In the genomic region with DNA sequence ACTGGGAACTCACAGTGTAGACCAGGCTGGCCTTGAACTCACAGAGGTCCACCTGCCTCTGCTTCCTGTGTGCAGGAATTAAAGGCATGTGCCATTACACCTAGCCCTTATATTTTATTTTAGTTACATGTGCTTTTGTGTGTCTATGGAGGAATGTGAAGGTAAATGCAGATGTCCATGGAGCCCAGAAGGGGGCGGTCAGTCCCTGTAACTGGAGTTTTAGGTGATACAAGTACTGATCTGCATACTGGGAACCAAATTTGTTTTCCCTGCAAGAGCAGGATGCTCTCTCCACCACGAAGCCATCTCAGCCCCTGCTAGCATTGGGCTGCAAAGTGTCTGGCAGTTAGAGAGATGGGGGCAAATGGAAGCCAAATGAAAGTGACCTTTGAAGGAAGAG, we compare ENCODE assay signal across 12 mouse cellular contexts. TPM values are rescaled to one million over a fixed set of nuclear protein-coding genes. Genes with fewer than 3 reads are reported as not detected.
A peak's percentile ranks its signal among the peaks of the same experiment; 100 is the strongest.
DNase-seq lines count a peak whose midpoint lies in the region; ATAC-seq and TF ChIP-seq lines count a peak whose summit lies in the region.
"Had no signal": no experiment of that assay in that cellular context is flagged by ENCODE, and none has a peak within 500 bp of the region (broad histone marks: within the 10 kb centered on the region; RNA-seq: fewer than 3 reads in every experiment).

No protein-coding gene starts in this region.

- H3K36me3 ChIP-seq in liver, embryonic 12.5 days = peaks cover 23% of the 10 kb centered on the region
- H3K36me3 ChIP-seq in neural tube, embryonic 15.5 days = peaks cover 13% of the 10 kb centered on the region

- 21% methylated on average over 2 of the region's 2 CpGs for WGBS in cerebellum, adult 2 months
- 24% methylated on average over 2 of the region's 2 CpGs for WGBS in liver, embryonic 12.5 days (ENCODE audit: insufficient replicate concordance)
- 20% methylated on average over 2 of the region's 2 CpGs for WGBS in neural tube, embryonic 15.5 days

- TF ChIP-seq POLR2A in cerebellum, adult 2 months (IDR thresholded peaks at IDR 0.05; ENCODE audit: borderline replicate concordance, insufficient read depth, low read length) = no peak

- H3K4me1 ChIP-seq in cerebellum, adult 2 months (ENCODE audit: control insufficient read depth, insufficient read depth, low read length) = peaks cover 3% of the 10 kb centered on the region; the same call in 1 of the 2 replicates
- peaks cover 40% of the 10 kb centered on the region for H3K4me1 ChIP-seq in liver, embryonic 12.5 days
- peaks cover 31% of the 10 kb centered on the region for H3K4me1 ChIP-seq in neural tube, embryonic 15.5 days

- no peak for ATAC-seq in liver, embryonic 12.5 days
- no peak for ATAC-seq in neural tube, embryonic 15.5 days (ENCODE audit: low FRiP score)

- no peak for DNase-seq in cerebellum, adult 2 months
- DNase-seq in cerebellum, adult 18-20 months = no peak
- DNase-seq in liver = peak; percentile 47
- peak; percentile 76 for DNase-seq in ZHBTc4 (ENCODE audit: low read depth, low spot score)
- DNase-seq in mesoderm, embryonic 11.5 days (ENCODE audit: low read depth, low spot score) = peak; percentile 52
- DNase-seq in testis, postnatal 14 days (ENCODE audit: low spot score) = no peak
- DNase-seq: liver, embryonic 13.5 days; right cerebral cortex, postnatal 4 days had no signal

- TF ChIP-seq CTCF in cerebellum, adult 2 months (IDR thresholded peaks at IDR 0.05; ENCODE audit: borderline replicate concordance, insufficient read depth, low read depth, low read length) = peak; percentile 46; the same call in 1 of the 2 replicates

- no peak overlapping the region for H3K4me2 ChIP-seq in liver, embryonic 12.5 days
- H3K4me2 ChIP-seq in neural tube, embryonic 15.5 days = no peak overlapping the region
- H3K4me2 ChIP-seq: kidney, embryonic 15.5 days; liver, embryonic 13.5 days had no signal

- no peaks in the 10 kb centered on the region for H3K9me3 ChIP-seq in liver, embryonic 12.5 days (replicated peaks)
- no peaks in the 10 kb centered on the region for H3K9me3 ChIP-seq in neural tube, embryonic 15.5 days (replicated peaks)
- H3K9me3 ChIP-seq: kidney, embryonic 15.5 days; liver, embryonic 13.5 days had no signal

- no peaks in the 10 kb centered on the region for H3K27me3 ChIP-seq in cerebellum, adult 2 months (ENCODE audit: control insufficient read depth, insufficient read depth, low read length)
- H3K27me3 ChIP-seq in liver, embryonic 12.5 days (replicated peaks) = no peaks in the 10 kb centered on the region
- H3K27me3 ChIP-seq in neural tube, embryonic 15.5 days (replicated peaks) = no peaks in the 10 kb centered on the region
- H3K27me3 ChIP-seq: kidney, embryonic 15.5 days; liver, embryonic 13.5 days had no signal

- H3K27ac ChIP-seq in cerebellum, adult 2 months (ENCODE audit: insufficient read depth, low read length) = no peak overlapping the region
- no peak overlapping the region for H3K27ac ChIP-seq in liver, embryonic 12.5 days
- no peak overlapping the region for H3K27ac ChIP-seq in neural tube, embryonic 15.5 days (replicated peaks)
- H3K27ac ChIP-seq: kidney, embryonic 15.5 days; liver, embryonic 13.5 days had no signal

- H3K4me3 ChIP-seq in cerebellum, adult 2 months (replicated peaks; ENCODE audit: insufficient read depth, low read depth, low read length) = no peak overlapping the region
- no peak overlapping the region for H3K4me3 ChIP-seq in liver, embryonic 12.5 days
- no peak overlapping the region for H3K4me3 ChIP-seq in neural tube, embryonic 15.5 days (replicated peaks)
- H3K4me3 ChIP-seq: erythroblast, embryonic 14.5 days; kidney, embryonic 15.5 days; liver, embryonic 13.5 days had no signal

- no peak overlapping the region for H3K9ac ChIP-seq in liver, embryonic 12.5 days
- H3K9ac ChIP-seq in neural tube, embryonic 15.5 days (replicated peaks) = no peak overlapping the region
- H3K9ac ChIP-seq: kidney, embryonic 15.5 days; liver, embryonic 13.5 days had no signal

RNA-seq across cellular contexts. Expression of a gene that starts 2.5 kb away (rescaled TPM):
- polyA plus RNA-seq in cerebellum, adult 2 months (2012; rRNA removed) = 144 and 152 TPM in 2 replicates
- 522 and 538 TPM in 2 replicates for polyA plus RNA-seq in liver, embryonic 12.5 days (2016; fragmentation: Nextera tagmentation; extraction: Ambion mirVana)
- 678 and 752 TPM in 2 replicates for polyA plus RNA-seq in neural tube, embryonic 15.5 days (2015; fragmentation: Nextera tagmentation; extraction: Ambion mirVana)

RNA-seq across cellular contexts. Expression of a gene that starts 2.6 kb away (rescaled TPM):
- polyA plus RNA-seq in cerebellum, adult 2 months (2012; rRNA removed) = 6.6 and 7.7 TPM in 2 replicates
- 14.5 and 15.3 TPM in 2 replicates for polyA plus RNA-seq in liver, embryonic 12.5 days (2016; fragmentation: Nextera tagmentation; extraction: Ambion mirVana)
- polyA plus RNA-seq in neural tube, embryonic 15.5 days (2015; fragmentation: Nextera tagmentation; extraction: Ambion mirVana) = 12.2 and 13.7 TPM in 2 replicates

RNA-seq across cellular contexts. Expression of a gene that starts 10.3 kb away (rescaled TPM):
- polyA plus RNA-seq in cerebellum, adult 2 months (2012; rRNA removed) = 26.4 and 26.6 TPM in 2 replicates
- 4.9 TPM in 2 replicates for polyA plus RNA-seq in liver, embryonic 12.5 days (2016; fragmentation: Nextera tagmentation; extraction: Ambion mirVana)
- polyA plus RNA-seq in neural tube, embryonic 15.5 days (2015; fragmentation: Nextera tagmentation; extraction: Ambion mirVana) = 11.6 and 13.7 TPM in 2 replicates

RNA-seq across cellular contexts. Expression of a gene that starts 11.0 kb away (rescaled TPM):
- 38.0 and 39.1 TPM in 2 replicates for polyA plus RNA-seq in cerebellum, adult 2 months (2012; rRNA removed)
- 18.6 and 19.4 TPM in 2 replicates for polyA plus RNA-seq in liver, embryonic 12.5 days (2016; fragmentation: Nextera tagmentation; extraction: Ambion mirVana)
- 32.8 TPM in 2 replicates for polyA plus RNA-seq in neural tube, embryonic 15.5 days (2015; fragmentation: Nextera tagmentation; extraction: Ambion mirVana)

RNA-seq across cellular contexts. Expression of a gene that starts 25.4 kb away (rescaled TPM):
- polyA plus RNA-seq in cerebellum, adult 2 months (2012; rRNA removed) = 39.9 and 40.4 TPM in 2 replicates
- polyA plus RNA-seq in liver, embryonic 12.5 days (2016; fragmentation: Nextera tagmentation; extraction: Ambion mirVana) = 8.8 and 9.1 TPM in 2 replicates
- polyA plus RNA-seq in neural tube, embryonic 15.5 days (2015; fragmentation: Nextera tagmentation; extraction: Ambion mirVana) = 13.9 and 15.6 TPM in 2 replicates

Comparison
In these comparisons a context has a peak if more than half of its experiments do, and no peak if none do; other contexts are left out.
1. DNase-seq: peak in liver (single experiment), ZHBTc4 (single experiment) and mesoderm, embryonic 11.5 days (single experiment); none in cerebellum, adult 2 months (0 of 2), cerebellum, adult 18-20 months (0 of 2) and testis, postnatal 14 days (single experiment).